Mouse (Mus musculus) Muller cell, postnatal 12 days (primary cell): ENCODE measurements around the gene Chrna3.

ENCODE experiments used
- DNase-seq: peaks from one replicate; pipeline ENCODE4 v3.0.0-alpha.2; 2015; ENCODE audit errors: inconsistent ontology term

Chrna3 gene

DNA sequence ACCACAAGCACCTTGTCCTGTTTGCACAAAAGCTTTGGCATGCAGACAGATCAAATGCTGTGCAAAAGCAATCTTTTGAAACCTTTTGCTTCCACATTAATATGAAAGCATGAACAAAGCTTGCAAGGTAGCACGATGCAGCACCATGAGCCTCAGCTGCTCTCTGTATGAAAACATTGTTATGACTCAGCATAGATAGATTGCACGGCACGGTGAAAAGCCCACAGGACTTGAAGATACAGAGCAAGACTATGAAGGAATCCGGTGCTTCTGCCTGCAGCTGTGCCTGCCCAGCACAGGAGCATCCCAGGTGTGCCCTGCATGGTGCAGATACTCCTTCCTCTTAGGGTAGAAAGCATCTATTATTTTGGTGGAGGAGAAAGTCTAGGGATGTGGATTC, 22.8 kb downstream of the Chrna3 start:
- no peak for DNase-seq

GRCm38 (mm10) chr9:54995645-54996044, 30.7 kb downstream of the Chrna3 start:
- no peak for DNase-seq

- DNase-seq: no peak
These were observed 32.0 kb downstream of the Chrna3 start for GRCm38 (mm10) chr9:54994381-54994780.

DNA sequence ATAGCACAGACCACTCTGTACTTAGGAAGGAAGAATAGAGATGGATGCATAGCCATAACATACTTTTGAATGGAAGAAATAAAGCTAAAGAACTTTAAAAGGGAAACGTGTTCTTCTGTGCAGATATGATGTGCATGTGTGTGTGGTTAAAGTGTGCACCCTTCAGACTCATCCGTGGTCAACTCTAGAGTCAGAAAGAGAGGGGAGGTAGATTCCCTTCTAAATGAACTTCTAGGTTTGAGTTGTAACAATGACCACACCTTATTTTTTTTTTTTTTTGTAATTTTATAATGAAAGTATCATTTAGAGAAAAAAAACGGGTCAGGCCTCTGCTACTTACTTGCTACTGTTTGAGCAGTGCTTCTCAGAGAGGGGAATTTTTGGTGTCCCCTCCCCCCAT, 36.0 kb downstream of the Chrna3 start:
- no peak for DNase-seq

- DNase-seq: no peak
These were observed 44.0 kb downstream of the Chrna3 start for GRCm38 (mm10) chr9:54982401-54982800.

- DNase-seq: peak; percentile 55
These were observed 44.8 kb downstream of the Chrna3 start for GRCm38 (mm10) chr9:54981291-54982191.

- peak; percentile 9 for DNase-seq
These were observed 45.7 kb downstream of the Chrna3 start, which contains the start of gene Chrna5 for GRCm38 (mm10) chr9:54980674-54981073. Gene Chrna5, plus strand, starts transcription at chr9:54980880.

DNA sequence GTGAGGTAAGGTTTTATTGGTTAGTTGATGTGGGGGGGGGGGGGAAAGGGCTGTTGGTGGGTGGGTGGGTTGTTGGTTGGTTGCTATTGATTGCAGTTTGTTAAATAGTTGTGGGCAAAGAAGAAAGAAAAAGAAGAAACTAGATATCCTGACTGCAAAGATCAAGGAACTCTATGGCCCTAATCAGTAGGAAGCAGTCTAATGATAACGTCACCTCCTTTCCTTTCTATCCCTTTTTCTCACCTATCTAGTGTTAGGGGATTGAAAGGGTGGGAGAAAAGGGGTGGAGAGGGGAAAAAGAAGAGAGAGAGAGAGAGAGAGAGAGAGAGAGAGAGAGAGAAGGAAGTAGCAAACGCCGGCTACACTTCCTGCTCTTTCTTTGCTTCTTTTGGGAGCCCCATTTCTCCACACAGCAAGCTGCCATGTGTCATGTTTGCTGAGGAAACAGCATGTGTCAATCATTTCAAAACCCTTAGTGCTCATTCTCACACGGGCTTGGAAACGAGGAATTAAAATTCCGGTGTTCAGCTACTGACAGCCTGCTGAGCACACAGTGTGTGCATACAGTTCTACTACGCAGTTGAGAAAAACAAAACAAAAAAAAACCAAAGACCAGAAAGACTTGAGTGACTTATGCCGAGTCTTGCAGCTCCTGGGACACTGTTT, 56.3 kb downstream of the Chrna3 start:
- DNase-seq: no peak

GRCm38 (mm10) chr9:54963669-54964068, 62.7 kb downstream of the Chrna3 start:
- DNase-seq: no peak

GRCm38 (mm10) chr9:54961059-54961458, 65.3 kb downstream of the Chrna3 start:
- no peak for DNase-seq
